Mouse (Mus musculus) right cerebral cortex, postnatal 25 days (tissue): ENCODE data around the gene A730071L15Rik.
A peak's percentile ranks its signal among the peaks of the same experiment; 100 is the strongest.

Source experiments
- DNase-seq: peaks from one replicate; pipeline ENCODE4 v3.0.0; 2022

The A730071L15Rik gene

GRCm38 (mm10) chr11:6184202-6184935 is 15.5 kb upstream of the A730071L15Rik start:
- no peak for DNase-seq

GRCm38 (mm10) chr11:6187399-6187798 is 12.4 kb upstream of the A730071L15Rik start:
- no peak for DNase-seq

DNA sequence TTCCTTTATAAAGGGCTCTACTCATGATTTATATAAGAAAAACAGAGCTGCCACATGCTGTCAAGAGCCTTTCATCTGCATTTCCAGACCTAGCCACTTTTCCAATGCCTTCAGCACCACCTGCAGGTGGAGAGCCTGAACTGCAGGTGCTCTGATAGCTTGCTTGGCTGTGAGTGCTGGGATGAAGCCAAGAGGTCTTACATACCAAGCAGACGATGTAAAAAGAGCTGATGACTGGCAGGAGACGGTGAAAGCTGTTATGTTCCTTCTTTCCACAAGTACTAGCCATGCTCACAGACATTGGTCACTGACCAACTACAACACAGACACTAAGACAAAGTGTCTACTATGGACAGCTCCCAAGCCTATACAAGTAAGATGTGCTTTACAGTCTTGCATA is 12.0 kb upstream of the A730071L15Rik start:
- DNase-seq: peak; percentile 89

DNA sequence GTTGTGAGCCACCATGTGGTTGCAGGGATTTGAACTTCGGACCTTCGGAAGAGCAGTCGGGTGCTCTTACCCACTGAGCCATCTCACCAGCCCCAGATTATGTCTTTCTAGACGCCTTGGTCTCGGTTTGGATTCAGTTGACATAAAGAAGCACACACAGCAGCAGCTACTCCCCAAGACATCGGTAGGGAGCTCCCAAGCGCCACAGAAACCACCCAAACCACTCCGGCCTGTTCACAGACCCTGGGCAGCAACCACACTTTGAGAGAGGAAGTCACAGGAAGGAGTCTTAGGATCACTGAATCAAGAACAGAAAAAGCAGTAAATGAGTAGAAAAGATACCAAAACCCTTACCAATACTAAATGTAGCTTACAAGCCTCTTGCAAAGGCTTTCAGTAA is 3.0 kb upstream of the A730071L15Rik start:
- no peak for DNase-seq

DNA sequence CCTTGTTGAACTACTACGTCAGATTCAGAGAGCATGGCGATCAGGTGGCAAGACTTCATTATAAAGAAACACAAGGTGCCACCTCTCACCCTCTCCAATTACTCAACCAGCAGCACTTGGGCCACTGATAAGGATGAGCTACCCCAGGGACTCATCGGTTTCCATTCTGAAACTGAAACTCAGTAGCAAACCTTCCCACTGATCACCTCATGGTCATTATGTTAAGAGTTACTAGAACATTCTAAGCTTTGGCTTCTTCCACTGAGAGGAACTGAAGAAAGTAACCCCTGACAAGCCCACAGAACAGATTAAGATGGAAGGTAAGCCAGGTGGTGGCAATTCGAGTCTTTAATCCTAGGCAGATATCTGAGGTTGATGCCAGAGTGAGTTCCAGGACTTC is 1.4 kb upstream of the A730071L15Rik start:
- no peak for DNase-seq

GRCm38 (mm10) chr11:6200087-6200569 is 299 bp downstream of the A730071L15Rik start, which contains the start of gene Nudcd3:
Gene Nudcd3, minus strand, starts transcription at chr11:6200415.
- peak; percentile 91 for DNase-seq

DNA sequence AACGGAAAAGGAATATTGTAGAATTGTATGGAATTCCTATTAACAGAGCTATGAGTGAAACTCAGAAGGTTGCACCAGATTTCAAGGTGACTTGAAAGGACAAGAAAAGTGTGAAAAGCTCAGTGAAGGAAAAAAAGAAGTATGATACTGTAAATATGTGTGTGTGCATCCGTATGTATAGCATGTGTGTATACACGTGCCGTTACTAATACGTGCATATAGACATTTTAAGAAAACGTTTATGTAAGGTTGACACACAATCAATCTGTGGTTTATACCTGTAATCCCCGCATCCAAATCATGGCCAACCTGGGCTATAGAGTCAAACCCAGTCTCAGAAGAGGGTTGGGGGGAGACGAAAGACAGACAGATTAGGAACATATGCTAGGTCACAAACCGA is 741 bp downstream of the A730071L15Rik start:
- no peak for DNase-seq

- no peak for DNase-seq
These were observed 7.3 kb downstream of the A730071L15Rik start for GRCm38 (mm10) chr11:6207090-6207489.

DNA sequence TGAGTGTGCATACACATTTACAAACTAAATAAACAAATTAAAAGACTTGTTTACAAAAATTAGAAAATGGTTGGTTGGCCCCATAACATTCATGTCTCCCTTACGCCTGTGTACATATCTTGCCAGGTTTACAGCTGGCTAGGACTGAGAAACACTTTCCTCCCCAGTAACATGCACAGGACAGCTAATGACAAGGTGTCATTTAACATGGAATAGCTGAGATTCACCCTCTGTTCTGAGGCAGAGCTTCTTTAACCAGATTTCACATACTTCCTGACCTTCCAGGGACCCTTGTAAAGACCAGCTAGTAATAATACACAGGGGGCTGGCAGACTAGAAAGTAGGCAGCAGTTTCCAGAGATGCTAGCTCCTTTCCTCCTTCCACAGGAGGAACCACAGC is 8.3 kb downstream of the A730071L15Rik start:
- DNase-seq: no peak

DNA sequence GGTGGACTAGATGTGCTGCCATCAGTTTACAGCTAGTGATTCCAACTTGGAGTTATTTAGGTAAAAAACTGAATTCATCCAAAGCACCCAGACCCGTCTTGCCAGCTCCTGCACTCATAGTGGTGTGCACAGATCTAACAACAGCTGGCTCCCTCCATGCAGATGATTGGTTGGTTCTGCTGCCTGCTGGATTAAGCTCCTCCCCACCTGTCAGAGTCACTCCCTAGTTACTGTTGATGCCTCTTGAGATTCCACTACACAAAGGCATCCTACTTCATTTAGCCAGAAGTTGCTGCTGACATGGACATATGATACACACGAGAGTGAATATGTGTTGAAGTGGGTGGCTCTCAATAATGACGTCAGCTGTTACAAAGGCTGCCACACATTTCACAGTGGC is 17.0 kb downstream of the A730071L15Rik start:
- no peak for DNase-seq

DNA sequence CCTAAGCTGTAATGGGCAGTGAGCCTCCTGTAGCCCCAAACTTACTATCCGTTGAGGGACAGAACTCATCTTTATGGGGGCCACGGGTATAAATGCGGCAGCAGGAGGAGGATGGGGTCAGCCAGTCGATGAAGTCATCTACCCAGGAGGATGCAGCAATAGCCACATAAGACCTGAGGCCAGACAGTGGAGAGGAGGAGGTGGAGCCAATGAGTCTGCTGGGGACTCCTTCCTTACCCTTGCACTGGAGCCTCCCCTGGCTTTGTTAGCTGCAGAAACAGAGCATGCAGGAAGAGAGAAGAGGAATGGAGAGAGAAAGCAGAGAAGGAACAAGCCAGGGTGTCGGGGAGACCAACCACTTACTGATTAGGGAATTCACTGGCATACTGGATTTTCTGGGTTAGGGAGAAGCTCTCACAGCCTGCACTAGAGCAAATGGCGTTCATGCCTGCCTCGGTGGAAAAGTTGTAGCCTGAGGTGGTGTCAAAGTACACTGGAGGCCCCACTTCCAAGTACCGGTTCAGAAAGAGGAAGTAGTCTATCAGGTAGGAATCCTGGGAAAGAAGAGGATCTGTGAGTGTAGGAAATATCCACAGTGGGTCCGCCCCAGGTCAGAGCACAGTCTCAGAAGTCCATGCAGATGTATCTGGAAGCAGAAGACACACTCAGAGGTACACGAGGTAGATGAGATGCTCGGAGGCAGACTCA is 18.5 kb downstream of the A730071L15Rik start:
- no peak for DNase-seq

DNA sequence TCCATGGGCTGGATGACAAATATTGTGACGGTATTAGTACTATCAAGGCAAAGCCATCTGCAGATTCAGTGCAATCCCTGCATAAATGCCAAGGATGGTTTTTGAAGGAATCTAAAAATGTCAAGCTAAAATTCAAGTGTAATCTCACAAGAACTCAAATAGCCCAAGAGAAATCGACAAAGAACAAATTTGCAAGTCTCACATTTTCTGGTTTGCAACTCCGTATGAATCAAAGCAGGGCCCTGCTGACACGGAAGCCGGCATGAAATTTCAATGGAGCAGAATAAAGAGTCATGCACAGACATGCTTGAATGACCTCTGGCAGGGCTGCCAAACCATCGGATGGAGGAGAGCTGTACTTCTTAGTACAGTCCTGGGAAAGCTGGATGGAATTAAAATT is 20.1 kb downstream of the A730071L15Rik start:
- no peak for DNase-seq

GRCm38 (mm10) chr11:6222187-6222586 is 22.4 kb downstream of the A730071L15Rik start:
- no peak for DNase-seq

DNA sequence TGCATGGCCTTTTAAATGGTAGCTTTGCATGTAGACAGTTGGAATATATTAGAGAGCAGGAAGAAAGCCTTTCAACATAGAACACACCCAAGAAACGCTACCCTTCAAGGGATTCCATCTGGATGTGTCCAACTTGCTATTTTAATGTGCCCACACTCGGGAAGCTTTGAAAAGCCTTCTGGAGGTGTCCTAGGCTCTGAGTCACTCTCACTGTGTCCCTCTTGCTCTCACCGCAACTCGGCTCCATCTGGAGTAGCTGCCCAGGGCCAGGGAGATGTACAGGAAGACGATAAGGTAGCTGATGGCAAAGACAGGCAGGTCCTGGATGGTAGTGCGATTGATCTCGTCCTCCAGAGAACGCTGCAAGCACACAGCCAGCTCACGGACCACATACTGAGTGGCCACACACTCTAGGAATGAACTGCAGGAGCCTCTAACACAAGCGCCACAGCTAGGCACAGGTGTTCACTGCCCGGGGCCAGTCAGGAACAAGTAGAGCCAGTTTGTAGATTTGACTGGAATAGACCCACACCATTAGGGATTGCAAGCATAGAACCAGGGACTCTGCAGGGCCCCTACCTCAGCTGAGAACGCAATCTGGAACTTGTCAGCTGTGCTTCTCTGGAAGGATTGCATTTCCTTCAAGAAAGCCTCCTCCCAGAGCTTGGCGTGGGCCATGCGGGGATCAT is 24.9 kb downstream of the A730071L15Rik start:
- DNase-seq: peak; percentile 55

- no peak for DNase-seq
These were observed 30.2 kb downstream of the A730071L15Rik start, which contains the start of gene Npc1l1 for GRCm38 (mm10) chr11:6230012-6230411. Gene Npc1l1, minus strand, starts transcription at chr11:6230143.

DNA sequence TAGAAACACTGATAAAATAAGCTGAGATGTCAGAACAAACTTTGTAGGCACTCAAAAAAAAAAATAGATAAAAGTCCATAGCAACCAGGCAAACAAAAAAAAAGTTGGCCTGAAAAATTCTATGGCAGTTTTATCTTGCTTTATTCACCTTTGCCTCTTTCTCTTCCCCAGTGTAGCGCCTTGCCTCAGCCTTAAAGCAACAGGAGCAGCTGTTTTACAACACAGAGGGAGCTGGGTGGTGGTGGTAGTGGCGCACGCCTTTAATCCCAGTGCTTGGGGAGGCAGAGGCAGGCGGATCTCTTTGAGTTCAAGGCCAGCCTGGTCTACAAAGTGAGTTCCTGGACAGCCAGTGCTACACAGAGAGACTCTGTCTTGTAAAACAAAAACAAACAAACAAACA is 33.2 kb downstream of the A730071L15Rik start:
- no peak for DNase-seq

DNA sequence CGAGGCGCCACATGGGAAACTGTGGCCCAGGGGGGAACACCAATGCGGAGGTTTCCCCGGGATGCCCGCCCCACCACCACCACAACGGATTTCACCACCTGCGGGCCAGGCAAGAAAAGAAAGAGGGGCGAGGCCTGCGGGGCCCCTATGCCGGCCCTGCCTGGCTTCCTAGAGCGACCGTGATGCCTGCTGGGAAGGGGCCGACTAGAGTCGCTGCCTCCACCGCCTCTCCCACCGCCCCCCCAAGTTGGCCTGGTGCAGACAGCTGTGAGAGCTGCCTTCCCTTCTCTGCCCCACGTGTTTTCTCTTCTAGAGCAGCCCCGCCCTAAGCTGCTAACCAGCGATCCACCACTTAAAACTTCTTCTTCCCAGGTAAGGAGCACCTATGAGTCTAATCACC is 44.9 kb downstream of the A730071L15Rik start:
- no peak for DNase-seq
